Mouse (Mus musculus) G1E (cell line): ENCODE measurements at regions not wholly inside any gene's neighbourhood (a gene's known extent, or its start where the extent isn't known, plus 50 kb on each side); places are given as distances from the start of the nearest gene placed in this dataset.

Source experiments
- CTCF ChIP-seq: IDR thresholded peaks from 2 replicates; pipeline ENCODE4 v1.5.1; 2012; ENCODE audit warnings: low read depth, low read length, inconsistent platforms, mixed read lengths
- GATA1 ChIP-seq: IDR thresholded peaks from 2 replicates; pipeline ENCODE4 v1.6.1; 2012; ENCODE audit warnings: borderline replicate concordance, low read length, inconsistent platforms, mixed read lengths
- GATA2 ChIP-seq: IDR thresholded peaks from 2 replicates; pipeline ENCODE4 v1.6.1; 2012; ENCODE audit warnings: low read depth, low read length, inconsistent platforms, borderline replicate concordance
- POLR2AphosphoS5 ChIP-seq: IDR thresholded peaks from 2 replicates; pipeline ENCODE4 v1.6.1; 2012; ENCODE audit warnings: low read depth, low read length, inconsistent platforms; ENCODE audit not compliant: insufficient replicate concordance

DNA sequence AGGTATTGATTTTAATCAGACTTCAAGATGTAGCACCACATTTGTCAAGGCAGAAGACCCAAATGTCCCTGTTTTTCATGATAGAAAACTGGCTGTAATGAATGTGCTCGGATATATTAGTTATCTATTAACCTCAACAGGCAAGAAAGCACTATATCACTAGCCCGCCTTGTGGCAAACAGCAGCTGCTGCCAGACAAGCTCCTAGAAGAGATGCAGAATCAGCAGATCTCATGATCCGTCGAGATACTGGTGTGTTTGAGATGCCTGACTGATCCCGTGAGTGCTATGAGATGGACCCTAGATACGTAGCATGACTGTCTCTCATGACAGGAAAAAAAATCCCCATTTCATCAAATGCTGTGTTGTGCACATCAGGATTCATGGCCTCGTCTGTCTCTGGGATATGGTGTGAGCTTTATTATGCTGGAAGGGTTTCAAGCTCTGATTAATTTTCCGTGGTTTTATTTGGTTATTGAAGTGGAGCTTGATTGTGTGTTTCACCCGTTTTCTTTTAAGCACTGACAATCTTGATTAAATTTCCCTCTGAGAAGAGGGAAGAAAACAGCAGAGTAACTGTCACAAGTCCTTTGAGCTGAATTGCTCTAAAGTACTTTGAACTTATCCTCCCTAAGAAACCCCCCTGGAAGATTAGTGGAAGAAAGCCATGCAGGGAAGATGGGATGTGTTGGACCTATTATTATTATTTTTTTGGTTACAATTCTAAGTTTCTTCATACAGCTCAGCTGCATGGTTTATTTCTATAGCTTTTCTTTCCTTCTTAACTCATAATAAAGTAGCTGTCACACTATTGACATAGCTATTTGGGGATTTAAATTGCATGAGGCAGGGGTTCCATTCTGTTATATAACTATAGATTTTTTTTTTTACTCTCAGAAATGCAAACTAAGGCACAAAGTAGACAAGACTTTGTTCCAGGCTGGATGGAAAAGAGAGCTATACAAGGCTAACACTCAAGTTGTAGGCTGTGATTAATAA lies 287.4 kb upstream of the Frg1 start:
- TF ChIP-seq CTCF (no peak), POLR2AphosphoS5 (no peak), GATA1 (no peak), GATA2 (no peak)
